Mouse (Mus musculus): Measurements from ENCODE around the gene Lca5l. TPM values are rescaled to one million over a fixed set of nuclear protein-coding genes. Genes with fewer than 3 reads are reported as not detected.
A peak's percentile ranks its signal among the peaks of the same experiment; 100 is the strongest.

Gene Lca5l
- polyA plus RNA-seq, 1 experiment, result 3.5 TPM

GRCm38 (mm10) chr16:96175399-96175798 is 16.7 kb downstream of the Lca5l start:
- H3K4me3 ChIP-seq (ENCODE audit: insufficient read depth, low read length), result no peak overlapping the region
- TF ChIP-seq CTCF (IDR thresholded peaks at IDR 0.05; ENCODE audit: extremely low read depth, insufficient read depth, low read length) (no peak), POLR2A (IDR thresholded peaks at IDR 0.05; ENCODE audit: extremely low read depth, insufficient read depth, low read length) (no peak)

GRCm38 (mm10) chr16:96173648-96174047 is 18.4 kb downstream of the Lca5l start:
- Histone ChIP-seq H3K4me3 (ENCODE audit: insufficient read depth, low read length) (no peak overlapping the region), H3K27ac (ENCODE audit: insufficient read depth, low read length) (no peak overlapping the region), H3K4me1 (ENCODE audit: control insufficient read depth, insufficient read depth, low read length) (no peaks in the 10 kb centered on the region)
- no peak for TF ChIP-seq CTCF (IDR thresholded peaks at IDR 0.05; ENCODE audit: extremely low read depth, insufficient read depth, low read length)
- TF ChIP-seq POLR2A (IDR thresholded peaks at IDR 0.05; ENCODE audit: extremely low read depth, insufficient read depth, low read length), result no peak

More at GRCm38 (mm10) chr16:96175399-96175798, 16.7 kb downstream of the Lca5l start:
- no peaks in the 10 kb centered on the region for H3K4me1 ChIP-seq (ENCODE audit: control insufficient read depth, insufficient read depth, low read length)
- H3K27ac ChIP-seq (ENCODE audit: insufficient read depth, low read length), result no peak overlapping the region

- TF ChIP-seq CTCF (IDR thresholded peaks at IDR 0.05; ENCODE audit: extremely low read depth, insufficient read depth, low read length) (no peak), POLR2A (IDR thresholded peaks at IDR 0.05; ENCODE audit: extremely low read depth, insufficient read depth, low read length) (no peak)
- no peaks in the 10 kb centered on the region for H3K4me1 ChIP-seq (ENCODE audit: control insufficient read depth, insufficient read depth, low read length)
- no peak overlapping the region for H3K27ac ChIP-seq (ENCODE audit: insufficient read depth, low read length)
- no peak overlapping the region for H3K4me3 ChIP-seq (ENCODE audit: insufficient read depth, low read length)
These were observed 23.2 kb downstream of the Lca5l start for GRCm38 (mm10) chr16:96168837-96169236.

GRCm38 (mm10) chr16:96165723-96166264 is 26.3 kb downstream of the Lca5l start:
- Histone ChIP-seq H3K4me3 (ENCODE audit: insufficient read depth, low read length) (no peak overlapping the region), H3K4me1 (ENCODE audit: control insufficient read depth, insufficient read depth, low read length) (no peaks in the 10 kb centered on the region), H3K27ac (ENCODE audit: insufficient read depth, low read length) (no peak overlapping the region)
- TF ChIP-seq POLR2A (IDR thresholded peaks at IDR 0.05; ENCODE audit: extremely low read depth, insufficient read depth, low read length), result no peak
- TF ChIP-seq CTCF (IDR thresholded peaks at IDR 0.05; ENCODE audit: extremely low read depth, insufficient read depth, low read length), result no peak

- peaks cover 5% of the 10 kb centered on the region for H3K4me1 ChIP-seq (ENCODE audit: control insufficient read depth, insufficient read depth, low read length)
- H3K27ac ChIP-seq (ENCODE audit: insufficient read depth, low read length), result no peak overlapping the region
- TF ChIP-seq POLR2A (IDR thresholded peaks at IDR 0.05; ENCODE audit: extremely low read depth, insufficient read depth, low read length) (no peak), CTCF (IDR thresholded peaks at IDR 0.05; ENCODE audit: extremely low read depth, insufficient read depth, low read length) (no peak)
- no peak overlapping the region for H3K4me3 ChIP-seq (ENCODE audit: insufficient read depth, low read length)
These were observed 30.7 kb downstream of the Lca5l start for GRCm38 (mm10) chr16:96161336-96161735.

- no peak overlapping the region for H3K4me3 ChIP-seq (ENCODE audit: insufficient read depth, low read length)
- H3K27ac ChIP-seq (ENCODE audit: insufficient read depth, low read length), result no peak overlapping the region
- H3K4me1 ChIP-seq (ENCODE audit: control insufficient read depth, insufficient read depth, low read length), result peaks cover 5% of the 10 kb centered on the region
- TF ChIP-seq POLR2A (IDR thresholded peaks at IDR 0.05; ENCODE audit: extremely low read depth, insufficient read depth, low read length) (no peak), CTCF (IDR thresholded peaks at IDR 0.05; ENCODE audit: extremely low read depth, insufficient read depth, low read length) (no peak)
These were observed 31.1 kb downstream of the Lca5l start for GRCm38 (mm10) chr16:96160927-96161326.

GRCm38 (mm10) chr16:96159794-96160346 is 32.2 kb downstream of the Lca5l start:
- Histone ChIP-seq H3K4me3 (ENCODE audit: insufficient read depth, low read length) (0 out of 2 replicates have a peak overlapping the region, but pooled peaks have one; percentile 7), H3K27ac (ENCODE audit: insufficient read depth, low read length) (no peak overlapping the region), H3K4me1 (ENCODE audit: control insufficient read depth, insufficient read depth, low read length) (peaks cover 5% of the 10 kb centered on the region)

GRCm38 (mm10) chr16:96159091-96159731 is 32.9 kb downstream of the Lca5l start:
- Histone ChIP-seq H3K4me3 (ENCODE audit: insufficient read depth, low read length) (peak overlapping the region; percentile 7; the same call in 1 of the 2 replicates), H3K4me1 (ENCODE audit: control insufficient read depth, insufficient read depth, low read length) (peaks cover 5% of the 10 kb centered on the region), H3K27ac (ENCODE audit: insufficient read depth, low read length) (0 out of 2 replicates have a peak overlapping the region, but pooled peaks have one; percentile 16)
- no peak for TF ChIP-seq POLR2A (IDR thresholded peaks at IDR 0.05; ENCODE audit: extremely low read depth, insufficient read depth, low read length)
- no peak for TF ChIP-seq CTCF (IDR thresholded peaks at IDR 0.05; ENCODE audit: extremely low read depth, insufficient read depth, low read length)

More at GRCm38 (mm10) chr16:96159794-96160346, 32.2 kb downstream of the Lca5l start:
- TF ChIP-seq POLR2A (IDR thresholded peaks at IDR 0.05; ENCODE audit: extremely low read depth, insufficient read depth, low read length) (no peak), CTCF (IDR thresholded peaks at IDR 0.05; ENCODE audit: extremely low read depth, insufficient read depth, low read length) (no peak)

GRCm38 (mm10) chr16:96158511-96159080 is 33.5 kb downstream of the Lca5l start:
- Histone ChIP-seq H3K4me3 (ENCODE audit: insufficient read depth, low read length) (0 out of 2 replicates have a peak overlapping the region, but pooled peaks have one; percentile 7), H3K27ac (ENCODE audit: insufficient read depth, low read length) (no peak overlapping the region), H3K4me1 (ENCODE audit: control insufficient read depth, insufficient read depth, low read length) (peaks cover 5% of the 10 kb centered on the region)
- no peak for TF ChIP-seq CTCF (IDR thresholded peaks at IDR 0.05; ENCODE audit: extremely low read depth, insufficient read depth, low read length)

Data from cortical plate, adult 2 months (tissue).